Mouse (Mus musculus) hindbrain, embryonic 10.5 days (tissue): ENCODE results near the gene Wfikkn2. TPM values are rescaled to one million over a fixed set of nuclear protein-coding genes. Genes with fewer than 3 reads are reported as not detected.
A peak's percentile ranks its signal among the peaks of the same experiment; 100 is the strongest.

Source experiments
- DNase-seq: peaks from one replicate; pipeline ENCODE4 v3.0.0-alpha.2; 2017; ENCODE audit warnings: low spot score
- H3K27ac ChIP-seq: fragments of 300-500 bp; sonication (generic); 2 replicates; pipeline ENCODE4 v1.5.1; 2016; ENCODE audit warnings: mild to moderate bottlenecking, moderate library complexity
- H3K27me3 ChIP-seq: fragments of 300-500 bp; sonication (generic); 2 replicates; pipeline ENCODE4 v1.6.1; 2016; ENCODE audit warnings: mild to moderate bottlenecking; ENCODE audit not compliant: poor library complexity, insufficient read depth, severe bottlenecking
- H3K36me3 ChIP-seq: fragments of 300-500 bp; sonication (generic); 2 replicates; pipeline ENCODE4 v1.6.1; 2016; ENCODE audit warnings: mild to moderate bottlenecking, moderate library complexity
- H3K4me1 ChIP-seq: fragments of 300-500 bp; sonication (generic); replicated peaks from 2 replicates; pipeline ENCODE4 v1.6.1; 2016; ENCODE audit warnings: mild to moderate bottlenecking
- H3K4me3 ChIP-seq: fragments of 300-500 bp; sonication (generic); 2 replicates; pipeline ENCODE4 v1.5.1; 2016; ENCODE audit warnings: mild to moderate bottlenecking, moderate library complexity
- H3K9me3 ChIP-seq: fragments of 300-500 bp; sonication (generic); 2 replicates; pipeline ENCODE4 v1.6.1; 2016; ENCODE audit warnings: mild to moderate bottlenecking, moderate library complexity
- WGBS: fragments of 180-500 bp; shearing (Covaris S2); methylation state at CpG from one replicate; pipeline ENCODE4 v1.1.7; 2016; 5-methylcytosine and 5-hydroxymethylcytosine counted together
- polyA plus RNA-seq: library from polyadenylated mRNA; unstranded; fragments of >200 nt; fragmentation: Nextera tagmentation; extraction: Ambion mirVana; gene quantifications from 2 replicates; pipeline ENCODE4 v1.2.1, GENCODE M21; 2016

Wfikkn2 gene
- polyA plus RNA-seq, 1 experiment from 2014 or later, result 2.0 TPM

DNA sequence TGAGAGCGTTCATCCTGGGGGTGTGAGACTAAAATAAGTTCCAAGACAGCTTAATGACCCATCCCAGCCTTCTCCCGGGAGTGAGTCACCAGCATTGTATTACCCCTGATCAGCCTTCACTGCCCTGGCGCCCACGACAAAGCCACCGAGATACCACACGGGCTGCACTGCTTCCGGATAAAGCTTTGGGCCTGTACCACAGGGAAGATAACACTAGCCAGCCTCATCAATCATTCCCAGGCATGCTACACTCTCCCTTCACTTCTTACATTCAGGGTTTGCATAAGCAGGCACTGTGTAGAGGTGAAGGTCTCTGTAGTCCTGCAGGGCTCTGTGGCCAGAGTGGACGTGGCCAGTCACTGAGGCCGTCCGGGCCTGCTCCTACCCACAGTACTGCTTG is 56.2 kb downstream of the Wfikkn2 start:
- Histone ChIP-seq H3K27me3 (no peaks in the 10 kb centered on the region), H3K36me3 (no peaks in the 10 kb centered on the region), H3K9me3 (no peaks in the 10 kb centered on the region), H3K4me1 (peaks cover 22% of the 10 kb centered on the region), H3K27ac (peak overlapping the region; percentile 41), H3K4me3 (no peak overlapping the region)
- no peak for DNase-seq
- 64% methylated on average over 10 of the region's 10 CpGs for whole genome bisulfite sequencing

Other genes starting within 250 kb of the Wfikkn2 start
- 62.5 and 70.1 TPM in 2 replicates for gene Spag9, start 249.9 kb downstream of the Wfikkn2 start, polyA plus RNA-seq
- 22.3 and 31.1 TPM in 2 replicates for gene Tob1, start 34.6 kb downstream of the Wfikkn2 start, polyA plus RNA-seq
- gene Gm21885, start 35.9 kb upstream of the Wfikkn2 start, polyA plus RNA-seq, result not detected in 2 replicates
- gene Luc7l3, start 76.0 kb upstream of the Wfikkn2 start, polyA plus RNA-seq, result 72.3 and 103 TPM in 2 replicates
- 11.7 and 12.5 TPM in 2 replicates for gene Ankrd40, start 82.0 kb upstream of the Wfikkn2 start, polyA plus RNA-seq
- 0.46 and 0.48 TPM in 2 replicates for gene Abcc3, start 147.0 kb upstream of the Wfikkn2 start, polyA plus RNA-seq
- gene Cacna1g, start 228.2 kb upstream of the Wfikkn2 start, polyA plus RNA-seq, result 5.3 and 7.7 TPM in 2 replicates
- 0.05 TPM in 1 of 2 replicates, not detected in the other for gene Spata20, start 240.2 kb upstream of the Wfikkn2 start, polyA plus RNA-seq